Mouse (Mus musculus) embryonic facial prominence, embryonic 13.5 days (tissue): Measurements from ENCODE around the gene Nol7. TPM values are rescaled to one million over a fixed set of nuclear protein-coding genes. Genes with fewer than 3 reads are reported as not detected.

Source experiments
- ATAC-seq: fragments of 200-750 bp; cut with Nextera tagmentation; 2 replicates; pipeline ENCODE4 v1.8.0; 2017; ENCODE audit warnings: low read depth; ENCODE audit not compliant: insufficient number of reproducible peaks, insufficient read depth, low FRiP score, low TSS enrichment
- H3K27ac ChIP-seq: fragments of 300-500 bp; sonication (generic); 2 replicates; pipeline ENCODE4 v1.5.1; 2015; ENCODE audit warnings: moderate library complexity, mild to moderate bottlenecking, inconsistent platforms
- H3K27me3 ChIP-seq: fragments of 300-500 bp; sonication (generic); 2 replicates; pipeline ENCODE4 v1.6.1; 2015; ENCODE audit warnings: mild to moderate bottlenecking, inconsistent platforms
- H3K36me3 ChIP-seq: fragments of 300-500 bp; sonication (generic); 2 replicates; pipeline ENCODE4 v1.6.1; 2015; ENCODE audit warnings: mild to moderate bottlenecking, inconsistent platforms
- H3K4me1 ChIP-seq: fragments of 300-500 bp; sonication (generic); 2 replicates; pipeline ENCODE4 v1.6.1; 2015; ENCODE audit warnings: inconsistent platforms
- H3K4me2 ChIP-seq: fragments of 300-500 bp; sonication (generic); 2 replicates; pipeline ENCODE4 v1.6.1; 2015; ENCODE audit warnings: moderate library complexity, mild to moderate bottlenecking, inconsistent platforms
- H3K4me3 ChIP-seq: fragments of 300-500 bp; sonication (generic); 2 replicates; pipeline ENCODE4 v1.5.1; 2015; ENCODE audit warnings: mild to moderate bottlenecking, inconsistent platforms
- H3K9ac ChIP-seq: fragments of 300-500 bp; sonication (generic); 2 replicates; pipeline ENCODE4 v1.6.1; 2015; ENCODE audit warnings: mild to moderate bottlenecking, inconsistent platforms
- H3K9me3 ChIP-seq: fragments of 300-500 bp; sonication (generic); 2 replicates; pipeline ENCODE4 v1.6.1; 2016; ENCODE audit warnings: inconsistent platforms
- WGBS: fragments of 180-500 bp; shearing (Covaris S2); methylation state at CpG from one replicate; pipeline ENCODE4 v1.1.7; 2015; ENCODE audit warnings: mixed read lengths; 5-methylcytosine and 5-hydroxymethylcytosine counted together
- polyA plus RNA-seq: library from polyadenylated mRNA; unstranded; fragments of >200 nt; fragmentation: Nextera tagmentation; extraction: Ambion mirVana; gene quantifications from 2 replicates; pipeline ENCODE4 v1.2.1, GENCODE M21; 2015

Gene Nol7
- polyA plus RNA-seq, result 151 and 163 TPM in 2 replicates

- H3K36me3 ChIP-seq, result peaks cover 36% of the 10 kb centered on the region
- H3K9me3 ChIP-seq, result no peaks in the 10 kb centered on the region
- WGBS, result 1% methylated on average over 72 of the region's 72 CpGs
- H3K27me3 ChIP-seq, result no peaks in the 10 kb centered on the region
- H3K27ac ChIP-seq, result peak within 1 kb of the TSS; percentile 94
- peaks cover 7% of the 10 kb centered on the region for H3K4me1 ChIP-seq
- peak within 1 kb of the TSS; percentile 85 for H3K4me3 ChIP-seq
- peak; percentile 77 for ATAC-seq
- peak within 1 kb of the TSS; percentile 90 for H3K9ac ChIP-seq
- H3K4me2 ChIP-seq, result peak within 1 kb of the TSS; percentile 75
Observed at GRCm38 (mm10) chr13:43398297-43399080, at the start of gene Nol7. TSS of gene Nol7 (plus strand) at chr13:43398390.

GRCm38 (mm10) chr13:43349376-43349775 is 48.8 kb upstream of the Nol7 start:
- Histone ChIP-seq H3K4me2 (no peak overlapping the region), H3K27me3 (no peaks in the 10 kb centered on the region), H3K9ac (no peak overlapping the region), H3K4me3 (no peak overlapping the region), H3K9me3 (no peaks in the 10 kb centered on the region), H3K36me3 (no peaks in the 10 kb centered on the region), H3K4me1 (peaks cover 3% of the 10 kb centered on the region; the same call in 1 of the 2 replicates), H3K27ac (no peak overlapping the region)
- WGBS, result 86% methylated on average over 8 of the region's 8 CpGs
- no peak for ATAC-seq

GRCm38 (mm10) chr13:43350489-43351169 is 47.6 kb upstream of the Nol7 start:
- Histone ChIP-seq H3K9me3 (no peaks in the 10 kb centered on the region), H3K4me3 (no peak overlapping the region), H3K27ac (no peak overlapping the region), H3K36me3 (no peaks in the 10 kb centered on the region), H3K9ac (no peak overlapping the region), H3K4me2 (no peak overlapping the region), H3K27me3 (no peaks in the 10 kb centered on the region), H3K4me1 (peaks cover 13% of the 10 kb centered on the region)
- no peak for ATAC-seq
- WGBS, result 61% methylated on average over 9 of the region's 9 CpGs

GRCm38 (mm10) chr13:43353356-43353755 is 44.8 kb upstream of the Nol7 start:
- H3K4me3 ChIP-seq, result no peak overlapping the region
- no peaks in the 10 kb centered on the region for H3K36me3 ChIP-seq
- no peaks in the 10 kb centered on the region for H3K9me3 ChIP-seq
- H3K27me3 ChIP-seq, result no peaks in the 10 kb centered on the region
- no peak overlapping the region for H3K27ac ChIP-seq
- peaks cover 20% of the 10 kb centered on the region for H3K4me1 ChIP-seq
- no peak overlapping the region for H3K9ac ChIP-seq
- no peak overlapping the region for H3K4me2 ChIP-seq
- 75% methylated on average over 4 of the region's 4 CpGs for WGBS
- ATAC-seq, result no peak

GRCm38 (mm10) chr13:43354362-43354761 is 43.8 kb upstream of the Nol7 start:
- no peak for ATAC-seq
- no peak overlapping the region for H3K27ac ChIP-seq
- no peaks in the 10 kb centered on the region for H3K27me3 ChIP-seq
- no peak overlapping the region for H3K9ac ChIP-seq
- H3K4me1 ChIP-seq, result peaks cover 20% of the 10 kb centered on the region
- no peaks in the 10 kb centered on the region for H3K36me3 ChIP-seq
- no peak overlapping the region for H3K4me3 ChIP-seq
- no peaks in the 10 kb centered on the region for H3K9me3 ChIP-seq
- H3K4me2 ChIP-seq, result no peak overlapping the region
- WGBS, result 64% methylated on average over 12 of the region's 12 CpGs

- Histone ChIP-seq H3K4me1 (peaks cover 20% of the 10 kb centered on the region), H3K9me3 (no peaks in the 10 kb centered on the region), H3K36me3 (no peaks in the 10 kb centered on the region), H3K4me3 (no peak overlapping the region), H3K4me2 (no peak overlapping the region), H3K9ac (no peak overlapping the region), H3K27me3 (no peaks in the 10 kb centered on the region), H3K27ac (no peak overlapping the region)
- no peak for ATAC-seq
- WGBS, result 84% methylated on average over 14 of the region's 14 CpGs
Observed at GRCm38 (mm10) chr13:43356346-43357125, 41.7 kb upstream of the Nol7 start.

- Histone ChIP-seq H3K36me3 (no peaks in the 10 kb centered on the region), H3K9me3 (no peaks in the 10 kb centered on the region), H3K4me1 (peaks cover 8% of the 10 kb centered on the region), H3K27ac (no peak overlapping the region), H3K4me3 (no peak overlapping the region), H3K9ac (no peak overlapping the region), H3K4me2 (no peak overlapping the region), H3K27me3 (no peaks in the 10 kb centered on the region)
- WGBS, result 56% methylated on average over 6 of the region's 6 CpGs
- no peak for ATAC-seq
Observed at GRCm38 (mm10) chr13:43360534-43360933, 37.7 kb upstream of the Nol7 start.

GRCm38 (mm10) chr13:43362353-43362752 is 35.8 kb upstream of the Nol7 start:
- Histone ChIP-seq H3K27ac (no peak overlapping the region), H3K36me3 (no peaks in the 10 kb centered on the region), H3K4me3 (no peak overlapping the region), H3K9me3 (no peaks in the 10 kb centered on the region), H3K4me2 (no peak overlapping the region), H3K9ac (no peak overlapping the region), H3K4me1 (peaks cover 9% of the 10 kb centered on the region; the same call in 1 of the 2 replicates), H3K27me3 (no peaks in the 10 kb centered on the region)
- 75% methylated on average over 9 of the region's 9 CpGs for WGBS
- no peak for ATAC-seq

- Histone ChIP-seq H3K4me1 (peaks cover 9% of the 10 kb centered on the region; the same call in 1 of the 2 replicates), H3K4me3 (peak within 1 kb of the TSS; percentile 60), H3K36me3 (no peaks in the 10 kb centered on the region), H3K9ac (peak within 1 kb of the TSS; percentile 84), H3K27ac (peak within 1 kb of the TSS; percentile 62), H3K27me3 (no peaks in the 10 kb centered on the region), H3K9me3 (no peaks in the 10 kb centered on the region), H3K4me2 (peak within 1 kb of the TSS; percentile 82)
- WGBS, result 16% methylated on average over 42 of the region's 42 CpGs
- peak; percentile 90 for ATAC-seq
Observed at GRCm38 (mm10) chr13:43364985-43365824, 33.0 kb upstream of the Nol7 start, which contains the start of gene Sirt5. TSS of gene Sirt5 (plus strand) at chr13:43365496.

- Histone ChIP-seq H3K36me3 (peaks cover 3% of the 10 kb centered on the region), H3K4me3 (peak overlapping the region; percentile 60), H3K4me2 (peak overlapping the region; percentile 82), H3K4me1 (peaks cover 9% of the 10 kb centered on the region; the same call in 1 of the 2 replicates), H3K9me3 (no peaks in the 10 kb centered on the region), H3K27ac (peak overlapping the region; percentile 62), H3K9ac (peak overlapping the region; percentile 84), H3K27me3 (no peaks in the 10 kb centered on the region)
- 3% methylated on average over 11 of the region's 11 CpGs for WGBS
- no peak for ATAC-seq
Observed at GRCm38 (mm10) chr13:43365825-43366184, 32.4 kb upstream of the Nol7 start.

- Histone ChIP-seq H3K4me2 (no peak overlapping the region), H3K27ac (no peak overlapping the region), H3K4me3 (no peak overlapping the region), H3K4me1 (peaks cover 9% of the 10 kb centered on the region; the same call in 1 of the 2 replicates), H3K27me3 (no peaks in the 10 kb centered on the region), H3K9me3 (no peaks in the 10 kb centered on the region), H3K36me3 (peaks cover 38% of the 10 kb centered on the region), H3K9ac (no peak overlapping the region)
- no peak for ATAC-seq
- WGBS, result 89% methylated on average over 6 of the region's 6 CpGs
Observed at GRCm38 (mm10) chr13:43370063-43370462, 28.1 kb upstream of the Nol7 start.
